Mouse (Mus musculus) small intestine, adult 2 months (tissue): ENCODE data around the gene Rsc1a1.

Experiments used
- CTCF ChIP-seq: fragments of 200-500 bp; IDR thresholded peaks from 2 replicates; pipeline ENCODE4 v1.5.1; 2012; ENCODE audit warnings: low read depth, mild to moderate bottlenecking, control low read depth, inconsistent platforms, low read length, moderate library complexity, mixed read lengths; ENCODE audit not compliant: insufficient replicate concordance, insufficient read length; ENCODE audit errors: extremely low read depth
- POLR2A ChIP-seq: fragments of 200-500 bp; IDR thresholded peaks from 2 replicates; pipeline ENCODE4 v1.6.1; 2012; ENCODE audit warnings: low read depth, mild to moderate bottlenecking, control low read depth, inconsistent platforms, low read length, moderate library complexity

- TF ChIP-seq POLR2A (peak; percentile 48; the same call in 1 of the 2 replicates), CTCF (no peak)
Measured at GRCm38 (mm10) chr4:141664011-141664745, 21.2 kb downstream of the Rsc1a1 start.
